Mouse (Mus musculus): ENCODE measurements at regions not wholly inside any gene's neighbourhood (a gene's known extent, or its start where the extent isn't known, plus 50 kb on each side); places are given as distances from the start of the nearest gene placed in this dataset.
A peak's percentile ranks its signal among the peaks of the same experiment; 100 is the strongest.

DNA sequence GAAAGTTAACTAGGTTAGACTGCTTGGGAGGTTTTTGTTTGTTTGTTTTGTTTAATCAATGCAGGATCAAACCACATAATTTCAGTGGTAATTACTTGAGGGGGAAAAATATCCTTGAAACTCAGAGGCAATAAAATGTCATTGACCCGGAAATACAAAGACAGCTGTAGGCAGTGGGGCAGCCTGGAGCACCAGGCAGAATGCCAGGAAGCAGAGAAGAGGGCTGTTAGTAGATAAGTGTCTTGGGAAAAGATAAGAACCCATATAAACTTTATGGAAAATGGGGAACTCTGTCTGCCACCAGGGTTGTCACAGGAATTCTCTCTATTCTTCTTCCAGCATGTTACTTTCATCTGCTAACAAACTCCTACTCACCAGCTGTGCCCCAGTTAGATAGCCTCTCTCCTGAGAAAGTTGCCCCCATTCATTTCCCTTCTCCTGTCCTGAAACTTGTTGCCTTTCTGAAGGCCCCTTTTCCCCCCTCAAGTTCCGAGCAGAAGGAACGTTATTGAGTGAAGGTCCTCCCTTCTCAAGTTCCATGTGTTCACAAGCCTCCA is 136.4 kb downstream of the H2al1j start:
- ATAC-seq (ENCODE audit: low FRiP score) (no peak), DNase-seq (ENCODE audit: low spot score) (no peak)
- Histone ChIP-seq H3K9ac (ENCODE audit: low read depth, low read length) (no peak overlapping the region), H3K9me3 (ENCODE audit: control insufficient read depth, low read length) (no peaks in the 10 kb centered on the region), H3K27ac (ENCODE audit: low read depth, low read length) (no peak overlapping the region), H3K4me2 (replicated peaks; ENCODE audit: low read depth, low read length) (no peak overlapping the region), H3K4me1 (replicated peaks; ENCODE audit: control insufficient read depth, insufficient read depth, low read length) (no peaks in the 10 kb centered on the region), H3K36me3 (ENCODE audit: control insufficient read depth, insufficient read depth, low read length) (no peaks in the 10 kb centered on the region), H3K4me3 (ENCODE audit: low read depth, low read length) (no peak overlapping the region), H3K27me3 (ENCODE audit: control insufficient read depth, insufficient read depth, low read length) (no peaks in the 10 kb centered on the region; the same call in 1 of the 2 replicates)
- 85% methylated on average over 3 of the region's 3 CpGs for WGBS

DNA sequence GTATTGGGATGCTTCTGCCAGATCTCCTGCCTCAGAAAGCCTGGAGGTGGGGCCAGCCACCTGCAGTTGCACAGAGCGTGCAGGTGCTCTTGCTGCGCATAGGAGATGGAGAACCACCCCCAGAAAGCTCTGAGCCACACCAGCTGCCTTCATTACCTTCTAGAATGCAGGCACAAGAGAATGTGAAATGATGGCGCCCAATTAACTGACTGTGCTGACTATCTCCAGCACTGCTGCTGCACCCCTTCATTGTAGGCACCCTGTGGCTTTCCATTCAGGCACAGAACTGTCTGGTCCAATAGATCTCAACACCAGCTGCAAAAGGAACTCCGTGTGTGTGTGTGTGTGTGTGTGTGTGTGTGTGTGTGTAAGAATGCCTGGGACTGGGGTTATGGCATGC is 138.6 kb downstream of the H2al1j start:
- Histone ChIP-seq H3K27me3 (ENCODE audit: control insufficient read depth, insufficient read depth, low read length) (no peaks in the 10 kb centered on the region; the same call in 1 of the 2 replicates), H3K9me3 (ENCODE audit: control insufficient read depth, low read length) (no peaks in the 10 kb centered on the region), H3K4me2 (replicated peaks; ENCODE audit: low read depth, low read length) (no peak overlapping the region), H3K27ac (ENCODE audit: low read depth, low read length) (no peak overlapping the region), H3K4me3 (ENCODE audit: low read depth, low read length) (no peak overlapping the region), H3K36me3 (ENCODE audit: control insufficient read depth, insufficient read depth, low read length) (no peaks in the 10 kb centered on the region), H3K9ac (ENCODE audit: low read depth, low read length) (no peak overlapping the region), H3K4me1 (replicated peaks; ENCODE audit: control insufficient read depth, insufficient read depth, low read length) (no peaks in the 10 kb centered on the region)
- no peak for ATAC-seq (ENCODE audit: low FRiP score)
- no peak for DNase-seq (ENCODE audit: low spot score)
- WGBS: 60% methylated on average over 4 of the region's 4 CpGs

DNA sequence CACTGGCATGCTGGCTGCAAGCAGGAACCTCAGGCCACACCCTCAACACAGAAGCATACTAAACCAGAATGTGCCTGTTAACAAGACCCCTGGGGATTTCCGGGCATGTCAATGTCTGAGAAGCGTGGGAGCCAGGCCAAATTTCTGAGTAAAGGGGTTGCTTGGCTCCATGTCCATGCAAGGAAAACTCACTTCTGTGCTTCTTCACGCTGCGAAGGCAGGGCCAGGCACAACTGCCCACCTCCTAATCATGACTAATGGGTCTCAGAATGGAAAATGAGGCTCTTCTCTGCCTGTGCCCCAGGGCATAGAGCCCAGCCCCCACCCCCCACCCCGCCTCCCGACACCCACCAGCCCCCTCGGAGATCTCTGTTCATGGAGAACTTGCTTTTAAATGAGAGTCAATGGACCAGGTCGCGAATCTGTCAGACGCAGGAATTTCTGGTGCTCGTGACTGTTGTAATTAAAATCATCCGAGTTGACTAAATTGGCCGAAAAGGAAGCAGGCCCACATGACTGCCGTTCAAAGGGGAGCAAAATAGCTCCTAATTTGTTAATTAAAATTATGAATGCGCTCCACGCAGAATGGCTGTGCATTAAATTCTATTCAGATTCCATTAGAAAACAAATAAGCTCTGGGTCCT is 152.2 kb downstream of the H2al1j start:
- 50% methylated on average over 16 of the region's 16 CpGs for WGBS
- Histone ChIP-seq H3K4me3 (ENCODE audit: low read depth, low read length) (no peak overlapping the region), H3K27me3 (ENCODE audit: control insufficient read depth, insufficient read depth, low read length) (peaks cover 4% of the 10 kb centered on the region; the same call in 1 of the 2 replicates), H3K4me1 (replicated peaks; ENCODE audit: control insufficient read depth, insufficient read depth, low read length) (no peaks in the 10 kb centered on the region), H3K27ac (ENCODE audit: low read depth, low read length) (no peak overlapping the region), H3K4me2 (replicated peaks; ENCODE audit: low read depth, low read length) (no peak overlapping the region), H3K9me3 (ENCODE audit: control insufficient read depth, low read length) (no peaks in the 10 kb centered on the region), H3K9ac (ENCODE audit: low read depth, low read length) (no peak overlapping the region), H3K36me3 (ENCODE audit: control insufficient read depth, insufficient read depth, low read length) (no peaks in the 10 kb centered on the region)
- DNase-seq (ENCODE audit: low spot score) (no peak), ATAC-seq (ENCODE audit: low FRiP score) (no peak)

- Histone ChIP-seq H3K36me3 (ENCODE audit: control insufficient read depth, insufficient read depth, low read length) (no peaks in the 10 kb centered on the region), H3K4me2 (replicated peaks; ENCODE audit: low read depth, low read length) (no peak overlapping the region), H3K27me3 (ENCODE audit: control insufficient read depth, insufficient read depth, low read length) (peaks cover 4% of the 10 kb centered on the region; the same call in 1 of the 2 replicates), H3K9me3 (ENCODE audit: control insufficient read depth, low read length) (no peaks in the 10 kb centered on the region), H3K4me1 (replicated peaks; ENCODE audit: control insufficient read depth, insufficient read depth, low read length) (no peaks in the 10 kb centered on the region), H3K4me3 (ENCODE audit: low read depth, low read length) (no peak overlapping the region), H3K27ac (ENCODE audit: low read depth, low read length) (no peak overlapping the region), H3K9ac (ENCODE audit: low read depth, low read length) (no peak overlapping the region)
- ATAC-seq (ENCODE audit: low FRiP score) (no peak), DNase-seq (ENCODE audit: low spot score) (no peak)
- WGBS: 78% methylated on average over 7 of the region's 7 CpGs
These were observed 154.5 kb downstream of the H2al1j start for GRCm38 (mm10) chrX:11482141-11482540.

DNA sequence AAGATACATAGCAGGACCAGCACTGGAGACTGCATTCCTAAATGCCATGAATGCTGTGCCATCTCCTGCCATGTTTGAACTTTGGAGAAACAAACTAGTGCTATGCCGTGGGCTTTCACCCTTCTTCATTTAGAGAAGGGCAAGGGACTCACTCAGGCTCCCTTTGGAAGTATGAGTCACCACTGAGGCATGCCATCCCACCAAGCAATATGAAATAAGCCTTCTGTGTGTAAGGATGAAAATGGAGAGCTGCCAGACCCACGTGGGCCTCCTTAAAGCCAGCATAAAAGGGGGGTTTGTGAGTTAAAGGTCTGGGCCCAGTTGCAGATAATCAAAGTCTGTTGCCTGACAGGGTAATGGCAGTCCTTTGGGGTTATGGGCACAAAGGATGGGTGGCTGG is 159.0 kb downstream of the H2al1j start:
- ATAC-seq (ENCODE audit: low FRiP score) (no peak), DNase-seq (ENCODE audit: low spot score) (no peak)
- Histone ChIP-seq H3K27ac (ENCODE audit: low read depth, low read length) (no peak overlapping the region), H3K4me1 (replicated peaks; ENCODE audit: control insufficient read depth, insufficient read depth, low read length) (no peaks in the 10 kb centered on the region), H3K36me3 (ENCODE audit: control insufficient read depth, insufficient read depth, low read length) (no peaks in the 10 kb centered on the region), H3K27me3 (ENCODE audit: control insufficient read depth, insufficient read depth, low read length) (peaks cover 4% of the 10 kb centered on the region; the same call in 1 of the 2 replicates), H3K9ac (ENCODE audit: low read depth, low read length) (no peak overlapping the region), H3K4me2 (replicated peaks; ENCODE audit: low read depth, low read length) (no peak overlapping the region), H3K9me3 (ENCODE audit: control insufficient read depth, low read length) (no peaks in the 10 kb centered on the region), H3K4me3 (ENCODE audit: low read depth, low read length) (no peak overlapping the region)
- 62% methylated on average over 2 of the region's 2 CpGs for whole genome bisulfite sequencing

DNA sequence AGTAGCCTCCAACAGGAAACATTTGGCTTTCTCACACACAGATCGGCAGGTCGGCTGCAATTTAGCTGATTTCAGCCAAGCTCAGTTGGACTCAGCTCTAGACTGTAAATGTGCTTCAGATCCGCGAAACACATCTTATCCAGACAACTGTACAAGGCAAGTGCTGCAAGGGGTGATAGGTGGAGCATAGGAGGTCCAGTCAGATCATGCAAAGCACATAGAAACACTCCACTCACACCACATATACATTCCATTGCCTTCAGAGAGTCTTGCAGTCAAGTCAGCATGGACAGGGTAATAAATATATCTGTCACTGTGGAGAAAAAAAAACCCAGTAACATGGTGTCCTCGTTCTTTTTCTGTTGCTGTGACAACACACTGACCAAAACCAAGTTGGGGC is 160.3 kb downstream of the H2al1j start:
- no peaks in the 10 kb centered on the region for H3K9me3 ChIP-seq (ENCODE audit: control insufficient read depth, low read length)
- no peak overlapping the region for H3K4me2 ChIP-seq (replicated peaks; ENCODE audit: low read depth, low read length)
- no peaks in the 10 kb centered on the region for H3K4me1 ChIP-seq (replicated peaks; ENCODE audit: control insufficient read depth, insufficient read depth, low read length)
- no peaks in the 10 kb centered on the region; the same call in 1 of the 2 replicates for H3K27me3 ChIP-seq (ENCODE audit: control insufficient read depth, insufficient read depth, low read length)
- H3K4me3 ChIP-seq (ENCODE audit: low read depth, low read length): no peak overlapping the region
- H3K27ac ChIP-seq (ENCODE audit: low read depth, low read length): no peak overlapping the region
- no peaks in the 10 kb centered on the region for H3K36me3 ChIP-seq (ENCODE audit: control insufficient read depth, insufficient read depth, low read length)
- WGBS: 79% methylated on average over 5 of the region's 5 CpGs
- no peak overlapping the region for H3K9ac ChIP-seq (ENCODE audit: low read depth, low read length)
- ATAC-seq (ENCODE audit: low FRiP score) (no peak), DNase-seq (ENCODE audit: low spot score) (no peak)

DNA sequence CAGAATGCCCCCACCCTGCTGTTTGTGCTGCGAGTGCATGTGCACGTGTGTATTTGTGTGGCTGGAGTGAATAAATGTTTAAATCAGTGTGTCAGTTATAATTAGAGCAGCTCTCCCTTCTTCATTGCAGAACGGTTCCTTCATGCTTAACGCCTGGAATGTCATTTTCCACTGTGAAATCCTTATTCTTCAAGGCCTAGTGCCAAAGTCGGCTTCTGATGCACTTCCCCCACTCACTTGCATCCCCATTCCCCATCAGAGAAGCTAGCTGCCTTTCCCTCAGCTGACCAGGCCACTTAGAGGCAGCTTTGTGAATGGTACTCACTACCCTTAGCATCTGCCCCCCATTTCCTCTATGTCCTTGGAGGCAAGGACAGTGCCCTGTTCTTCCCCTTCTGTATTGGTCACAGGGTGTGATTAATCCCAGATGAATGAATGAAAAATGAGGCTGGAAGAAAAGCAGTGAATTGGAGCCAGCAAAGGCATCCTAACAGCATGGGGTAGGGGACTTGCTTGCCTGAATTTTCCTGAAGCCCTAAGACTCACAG is 162.6 kb downstream of the H2al1j start:
- Histone ChIP-seq H3K9ac (ENCODE audit: low read depth, low read length) (no peak overlapping the region), H3K27me3 (ENCODE audit: control insufficient read depth, insufficient read depth, low read length) (no peaks in the 10 kb centered on the region; the same call in 1 of the 2 replicates), H3K4me2 (replicated peaks; ENCODE audit: low read depth, low read length) (no peak overlapping the region), H3K27ac (ENCODE audit: low read depth, low read length) (no peak overlapping the region), H3K4me1 (replicated peaks; ENCODE audit: control insufficient read depth, insufficient read depth, low read length) (no peaks in the 10 kb centered on the region), H3K9me3 (ENCODE audit: control insufficient read depth, low read length) (no peaks in the 10 kb centered on the region), H3K4me3 (ENCODE audit: low read depth, low read length) (no peak overlapping the region), H3K36me3 (ENCODE audit: control insufficient read depth, insufficient read depth, low read length) (no peaks in the 10 kb centered on the region)
- ATAC-seq (ENCODE audit: low FRiP score) (no peak), DNase-seq (ENCODE audit: low spot score) (peak; percentile 12)
- WGBS: 46% methylated on average over 5 of the region's 5 CpGs

DNA sequence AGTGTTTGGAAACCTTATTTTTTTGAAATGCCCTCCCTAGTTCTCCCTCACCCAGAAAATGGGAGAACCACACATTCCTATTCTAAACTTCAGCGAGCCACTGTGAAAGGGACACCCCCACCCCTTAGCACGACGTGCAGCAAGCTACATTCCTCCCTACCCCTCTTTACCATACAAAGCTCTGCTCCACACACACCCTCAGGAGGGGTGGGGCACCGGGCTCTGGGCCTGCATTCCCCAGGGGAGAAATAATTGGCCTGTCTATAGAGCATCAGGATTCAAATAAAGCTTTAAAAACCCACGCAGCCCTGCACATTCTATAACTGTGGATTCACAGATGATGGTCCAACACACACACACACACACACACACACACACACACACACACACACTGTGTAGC is 163.6 kb downstream of the H2al1j start:
- 0 out of 2 replicates have a peak overlapping the region, but pooled peaks have one; percentile 58 for H3K27ac ChIP-seq (ENCODE audit: low read depth, low read length)
- H3K27me3 ChIP-seq (ENCODE audit: control insufficient read depth, insufficient read depth, low read length): no peaks in the 10 kb centered on the region; the same call in 1 of the 2 replicates
- no peak overlapping the region for H3K4me2 ChIP-seq (replicated peaks; ENCODE audit: low read depth, low read length)

More for the DNA sequence above, 163.6 kb downstream of the H2al1j start:
- no peaks in the 10 kb centered on the region for H3K36me3 ChIP-seq (ENCODE audit: control insufficient read depth, insufficient read depth, low read length)
- WGBS: 13% methylated on average over 5 of the region's 5 CpGs
- H3K4me3 ChIP-seq (ENCODE audit: low read depth, low read length): no peak overlapping the region
- H3K9ac ChIP-seq (ENCODE audit: low read depth, low read length): no peak overlapping the region
- no peak; the same call in 1 of the 2 replicates for ATAC-seq (ENCODE audit: low FRiP score)
- no peaks in the 10 kb centered on the region for H3K9me3 ChIP-seq (ENCODE audit: control insufficient read depth, low read length)
- H3K4me1 ChIP-seq (replicated peaks; ENCODE audit: control insufficient read depth, insufficient read depth, low read length): no peaks in the 10 kb centered on the region
- peak; percentile 9 for DNase-seq (ENCODE audit: low spot score)
